Mouse (Mus musculus): ENCODE measurements around the gene Lacc1.

- no peak for TF ChIP-seq POLR2A (IDR thresholded peaks at IDR 0.05; ENCODE audit: borderline replicate concordance, extremely low read depth, low read depth, low read length)
- no peak for TF ChIP-seq CTCF (IDR thresholded peaks at IDR 0.05; ENCODE audit: insufficient read depth, low read length)
Observed at GRCm38 (mm10) chr14:77037832-77038425, 1.2 kb upstream of the Lacc1 start.

Data from lung, adult 2 months (tissue).